Mouse (Mus musculus): ENCODE measurements around the gene Il10ra. TPM values are rescaled to one million over a fixed set of nuclear protein-coding genes. Genes with fewer than 3 reads are reported as not detected.

Il10ra gene
- 195 and 197 TPM in 2 replicates for polyA plus RNA-seq (2012; ENCODE audit: insufficient read depth, insufficient read length, missing spikeins)

DNA sequence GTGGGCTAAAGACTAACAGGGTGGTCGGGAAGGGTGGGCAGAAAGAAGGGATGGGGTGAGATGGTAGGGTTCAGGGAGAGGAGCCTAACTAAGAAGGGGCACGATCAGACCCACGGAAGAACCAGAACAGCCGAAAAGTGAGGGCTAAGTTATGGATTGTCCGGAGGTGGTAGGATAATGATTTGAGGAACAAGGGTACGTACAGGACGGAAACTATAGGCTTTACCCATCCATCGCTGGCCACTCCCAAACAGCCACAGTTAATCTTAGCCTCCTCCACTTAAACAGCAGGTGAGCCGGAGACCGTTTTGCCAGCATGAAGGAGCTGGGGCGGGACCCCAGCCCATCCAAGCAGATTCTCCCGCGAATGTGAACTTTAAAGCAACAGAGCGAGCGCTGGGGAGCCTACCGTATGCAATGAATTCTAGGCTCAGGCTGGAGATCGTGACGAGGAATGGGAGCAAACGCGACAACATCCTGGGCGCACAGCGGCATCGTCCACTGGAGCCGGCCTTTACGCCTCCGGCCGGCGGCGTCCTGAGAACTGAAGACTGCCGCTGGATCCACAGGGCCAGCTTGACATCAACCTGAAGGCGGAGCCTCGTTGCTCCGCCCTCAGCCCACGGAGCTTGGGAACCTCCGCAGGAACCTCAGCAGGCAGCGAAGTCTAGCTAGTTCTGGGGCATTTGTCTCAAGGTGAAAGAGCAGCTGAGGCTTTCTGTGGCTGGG is at the start of gene Il10ra:
Gene Il10ra (minus strand): TSS at position 553 of the 729 bp plus-strand sequence.
- peak within 1 kb of the TSS; percentile 86 for H3K4me3 ChIP-seq (ENCODE audit: insufficient read depth, low read length)
- H3K4me1 ChIP-seq (ENCODE audit: control insufficient read depth, insufficient read depth, low read length), result peaks cover 52% of the 10 kb centered on the region
- peak; percentile 92 for TF ChIP-seq POLR2A (IDR thresholded peaks at IDR 0.05; ENCODE audit: borderline replicate concordance, low read depth, low read length)
- no peak for TF ChIP-seq CTCF (IDR thresholded peaks at IDR 0.05; ENCODE audit: low read depth, low read length)
- peak within 1 kb of the TSS; percentile 89 for H3K27ac ChIP-seq (ENCODE audit: insufficient read depth, low read depth, low read length)

DNA sequence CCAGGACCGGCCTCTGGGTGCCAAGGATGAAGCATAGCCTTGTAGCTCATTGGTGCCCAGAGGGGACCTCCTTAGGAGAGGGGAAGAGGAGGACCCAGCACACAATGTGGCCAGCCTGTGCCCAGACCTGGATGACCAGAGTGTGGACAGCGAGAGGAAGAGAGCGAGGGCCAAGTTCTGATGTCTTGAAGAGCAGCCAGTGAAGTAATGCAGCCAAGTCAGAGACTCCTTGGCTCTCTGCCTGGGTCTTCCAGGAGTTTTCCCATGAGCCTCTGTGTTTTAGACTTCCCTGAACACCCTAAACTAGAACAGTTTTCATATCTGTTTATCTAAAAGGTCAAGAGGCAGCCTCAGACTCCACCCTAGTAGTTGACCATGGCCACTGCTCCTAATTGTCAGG is 48.7 kb upstream of the Il10ra start:
- no peak overlapping the region for H3K4me3 ChIP-seq (ENCODE audit: insufficient read depth, low read length)
- no peak overlapping the region for H3K27ac ChIP-seq (ENCODE audit: insufficient read depth, low read depth, low read length)
- TF ChIP-seq CTCF (IDR thresholded peaks at IDR 0.05; ENCODE audit: low read depth, low read length), result no peak
- no peak for TF ChIP-seq POLR2A (IDR thresholded peaks at IDR 0.05; ENCODE audit: borderline replicate concordance, low read depth, low read length)
- peaks cover 17% of the 10 kb centered on the region for H3K4me1 ChIP-seq (ENCODE audit: control insufficient read depth, insufficient read depth, low read length)

DNA sequence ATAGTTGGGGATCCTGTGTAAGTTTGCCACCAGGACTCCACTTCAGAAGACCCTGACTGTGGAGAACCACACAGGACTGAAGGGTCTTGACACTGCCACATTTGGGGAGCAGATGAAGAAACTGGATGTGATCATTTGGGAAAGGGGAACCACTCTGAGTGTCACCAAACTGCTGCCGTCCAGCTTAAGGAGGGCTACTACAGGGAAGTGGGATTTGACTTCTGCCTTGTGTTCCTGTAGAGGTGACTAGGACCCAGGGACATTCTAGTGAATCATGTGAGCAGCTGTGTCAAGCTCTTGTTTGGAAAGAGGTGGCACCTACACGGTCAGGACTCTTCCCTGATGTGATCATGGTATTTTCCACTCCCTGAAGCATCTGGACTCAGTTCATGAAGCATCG is 45.0 kb upstream of the Il10ra start:
- TF ChIP-seq CTCF (IDR thresholded peaks at IDR 0.05; ENCODE audit: low read depth, low read length) (no peak), POLR2A (IDR thresholded peaks at IDR 0.05; ENCODE audit: borderline replicate concordance, low read depth, low read length) (no peak)
- Histone ChIP-seq H3K4me1 (ENCODE audit: control insufficient read depth, insufficient read depth, low read length) (peaks cover 30% of the 10 kb centered on the region), H3K27ac (ENCODE audit: insufficient read depth, low read depth, low read length) (no peak overlapping the region), H3K4me3 (ENCODE audit: insufficient read depth, low read length) (no peak overlapping the region)

DNA sequence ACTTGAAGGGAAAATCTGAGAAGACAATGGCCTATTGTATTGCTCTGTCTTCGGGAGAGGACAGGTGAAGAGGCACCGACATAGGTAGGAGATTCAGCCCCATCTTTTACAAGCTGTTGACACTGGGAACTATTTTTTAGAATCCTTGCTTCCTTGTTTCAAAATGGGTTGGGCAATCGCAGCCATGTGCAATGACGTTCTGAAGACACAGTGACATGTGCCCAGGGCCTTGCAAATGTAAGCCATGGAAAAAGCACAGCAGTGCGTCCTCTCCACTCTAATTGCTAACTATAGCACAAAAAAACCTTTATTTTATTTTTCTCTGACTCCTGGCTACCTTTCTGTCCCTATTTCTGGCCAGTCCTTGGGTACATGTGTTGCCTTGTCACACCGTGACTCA is 42.9 kb upstream of the Il10ra start:
- Histone ChIP-seq H3K27ac (ENCODE audit: insufficient read depth, low read depth, low read length) (no peak overlapping the region), H3K4me3 (ENCODE audit: insufficient read depth, low read length) (no peak overlapping the region), H3K4me1 (ENCODE audit: control insufficient read depth, insufficient read depth, low read length) (peaks cover 46% of the 10 kb centered on the region)
- TF ChIP-seq CTCF (IDR thresholded peaks at IDR 0.05; ENCODE audit: low read depth, low read length), result no peak
- no peak for TF ChIP-seq POLR2A (IDR thresholded peaks at IDR 0.05; ENCODE audit: borderline replicate concordance, low read depth, low read length)

DNA sequence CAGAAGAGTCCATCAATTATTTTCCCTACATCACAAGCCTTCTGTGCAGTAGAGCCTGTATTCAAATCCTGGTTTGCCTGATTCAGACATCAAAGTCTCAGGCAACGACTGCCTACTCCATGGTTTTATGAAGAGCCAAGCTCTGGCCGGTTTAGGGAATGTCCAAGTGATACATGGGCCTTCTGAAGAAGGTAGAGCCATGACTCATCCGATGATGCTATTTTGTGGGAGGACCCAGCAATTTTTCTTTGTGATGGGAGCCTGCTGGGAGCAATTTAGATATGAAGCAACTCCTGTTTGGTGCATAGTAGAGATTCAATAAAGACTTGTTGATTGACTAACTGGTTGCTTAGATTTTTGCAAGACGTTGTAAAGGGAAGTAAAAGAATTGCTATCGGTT is 39.6 kb upstream of the Il10ra start:
- Histone ChIP-seq H3K4me1 (ENCODE audit: control insufficient read depth, insufficient read depth, low read length) (peaks cover 43% of the 10 kb centered on the region), H3K4me3 (ENCODE audit: insufficient read depth, low read length) (no peak overlapping the region), H3K27ac (ENCODE audit: insufficient read depth, low read depth, low read length) (no peak overlapping the region)
- TF ChIP-seq CTCF (IDR thresholded peaks at IDR 0.05; ENCODE audit: low read depth, low read length) (no peak), POLR2A (IDR thresholded peaks at IDR 0.05; ENCODE audit: borderline replicate concordance, low read depth, low read length) (no peak)

DNA sequence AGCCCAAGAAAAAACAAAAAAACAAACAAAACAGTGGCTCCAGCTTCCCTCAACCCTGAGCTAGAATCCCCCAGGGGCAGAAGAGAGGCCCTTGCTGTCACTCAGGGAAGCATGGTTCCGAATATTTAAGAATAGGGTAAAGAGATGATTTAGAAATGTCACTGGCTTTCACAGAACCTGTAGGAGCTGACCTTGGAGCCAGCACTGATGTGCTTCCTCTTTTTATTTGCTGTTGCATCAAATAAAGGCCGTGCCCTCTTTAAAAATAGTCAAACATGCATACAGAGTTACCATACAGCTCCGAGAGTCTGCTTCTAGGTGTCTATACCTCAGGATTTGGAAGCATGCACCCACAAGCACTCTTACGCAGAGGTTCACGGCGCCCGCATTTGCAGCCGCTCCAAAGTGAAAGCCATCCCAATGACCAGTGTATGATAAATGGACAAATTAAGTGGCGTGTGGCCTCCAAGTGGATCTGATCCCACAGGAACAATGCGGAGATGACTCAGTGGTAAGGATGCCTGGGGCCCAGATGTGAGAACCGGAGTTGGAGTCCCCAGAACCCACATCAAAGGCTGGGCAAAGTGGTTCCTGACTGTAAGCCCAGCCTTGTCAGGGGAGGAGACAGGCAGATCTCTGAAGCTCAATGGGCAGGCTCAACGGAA is 37.9 kb upstream of the Il10ra start:
- H3K4me3 ChIP-seq (ENCODE audit: insufficient read depth, low read length), result no peak overlapping the region
- peaks cover 32% of the 10 kb centered on the region for H3K4me1 ChIP-seq (ENCODE audit: control insufficient read depth, insufficient read depth, low read length)
- 0 out of 2 replicates have a peak overlapping the region, but pooled peaks have one; percentile 16 for H3K27ac ChIP-seq (ENCODE audit: insufficient read depth, low read depth, low read length)
- TF ChIP-seq CTCF (IDR thresholded peaks at IDR 0.05; ENCODE audit: low read depth, low read length) (no peak), POLR2A (IDR thresholded peaks at IDR 0.05; ENCODE audit: borderline replicate concordance, low read depth, low read length) (no peak)

DNA sequence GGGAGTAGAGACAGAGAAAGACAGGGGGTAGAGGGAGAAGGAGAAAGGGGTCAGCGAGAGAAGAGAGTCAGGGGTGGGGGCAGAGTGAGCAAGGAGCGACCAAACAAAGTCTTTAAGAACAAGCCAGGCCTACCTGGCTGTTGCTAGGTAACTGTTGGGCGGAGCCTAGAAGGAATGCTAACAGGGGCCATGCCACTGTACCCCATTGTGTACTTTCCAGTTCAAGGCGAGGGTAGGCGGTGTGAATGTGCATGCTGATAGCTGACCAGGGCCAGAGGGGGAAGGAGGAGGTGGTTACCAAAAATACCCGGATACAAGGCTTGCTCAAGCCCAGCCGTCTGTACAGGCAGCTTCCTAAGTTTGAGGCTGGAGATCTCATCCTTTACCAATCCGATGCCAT is 32.8 kb upstream of the Il10ra start:
- Histone ChIP-seq H3K4me3 (ENCODE audit: insufficient read depth, low read length) (no peak overlapping the region), H3K4me1 (ENCODE audit: control insufficient read depth, insufficient read depth, low read length) (peaks cover 47% of the 10 kb centered on the region), H3K27ac (ENCODE audit: insufficient read depth, low read depth, low read length) (no peak overlapping the region)
- TF ChIP-seq POLR2A (IDR thresholded peaks at IDR 0.05; ENCODE audit: borderline replicate concordance, low read depth, low read length) (no peak), CTCF (IDR thresholded peaks at IDR 0.05; ENCODE audit: low read depth, low read length) (no peak)

DNA sequence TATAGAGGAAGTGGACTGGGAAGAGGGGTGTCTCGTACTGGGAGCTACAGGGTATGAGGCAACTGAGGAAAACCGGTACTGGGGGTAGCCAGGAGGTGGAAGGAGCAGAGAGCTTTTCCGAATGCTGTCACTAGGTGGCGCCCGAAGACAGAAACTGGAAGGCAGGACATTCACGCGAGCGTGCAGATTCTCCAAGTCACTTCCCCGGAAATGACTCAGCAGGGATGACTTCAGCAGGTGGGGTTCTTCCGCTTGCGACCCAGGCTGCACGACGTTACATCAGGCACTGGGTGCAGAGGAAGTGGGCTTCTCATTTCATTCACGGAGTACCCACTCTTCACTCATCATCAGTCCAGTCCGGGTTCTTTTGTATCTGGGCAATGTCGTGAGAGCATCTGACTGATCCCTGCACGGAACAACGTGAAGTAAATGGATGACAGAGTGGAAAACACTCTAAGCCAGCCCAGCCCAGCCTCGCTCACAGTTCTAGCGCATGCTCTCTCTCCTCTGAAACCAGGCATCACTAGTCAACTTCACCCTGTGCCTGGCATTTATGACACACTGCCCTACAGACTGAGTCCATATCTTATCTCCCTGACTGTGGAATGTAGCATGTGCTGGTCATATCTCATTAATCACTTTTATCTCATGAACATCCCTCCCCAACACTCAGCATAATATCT is 31.6 kb upstream of the Il10ra start:
- H3K4me3 ChIP-seq (ENCODE audit: insufficient read depth, low read length), result peak overlapping the region; percentile 35
- H3K4me1 ChIP-seq (ENCODE audit: control insufficient read depth, insufficient read depth, low read length), result peaks cover 51% of the 10 kb centered on the region
- H3K27ac ChIP-seq (ENCODE audit: insufficient read depth, low read depth, low read length), result peak overlapping the region; percentile 38; the same call in 1 of the 2 replicates
- TF ChIP-seq POLR2A (IDR thresholded peaks at IDR 0.05; ENCODE audit: borderline replicate concordance, low read depth, low read length) (no peak), CTCF (IDR thresholded peaks at IDR 0.05; ENCODE audit: low read depth, low read length) (peak; percentile 60)

DNA sequence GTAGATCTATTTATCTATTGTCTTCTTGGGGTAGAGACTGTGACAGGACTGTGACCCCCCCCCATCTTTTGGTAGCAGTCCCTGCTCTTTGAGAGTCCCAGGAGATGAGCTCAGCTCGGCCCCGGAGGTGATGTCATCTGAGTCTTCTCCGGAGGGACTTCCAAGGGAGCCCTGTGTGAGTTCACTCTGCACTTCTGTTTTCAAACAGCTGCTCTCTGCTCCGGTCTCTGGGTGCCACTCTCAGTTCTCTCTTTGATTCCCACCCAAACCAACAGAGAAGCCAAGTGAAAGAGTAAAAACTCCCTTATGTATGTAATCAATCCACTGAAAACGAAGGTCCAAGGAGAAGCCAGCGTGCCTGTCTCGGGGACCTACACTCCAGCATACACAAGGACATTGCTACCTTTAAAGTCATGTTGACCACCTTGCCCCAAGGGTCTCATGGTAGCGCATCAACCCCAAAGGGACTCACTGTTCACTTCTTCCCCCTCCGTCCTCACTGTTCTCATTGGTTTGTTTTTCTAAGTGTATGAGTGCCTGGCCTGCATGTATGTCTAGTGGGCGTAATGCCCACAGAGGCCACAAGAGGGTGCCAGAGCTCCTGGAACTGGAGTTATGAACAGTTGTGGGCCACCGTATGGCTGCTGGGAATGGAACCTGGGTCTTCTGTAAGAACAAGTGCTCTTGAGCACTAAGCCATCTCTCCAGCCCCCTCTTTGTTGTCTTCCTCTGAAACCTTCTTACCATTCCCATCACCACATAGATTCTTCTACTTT is 30.5 kb upstream of the Il10ra start:
- peak; percentile 99 for TF ChIP-seq CTCF (IDR thresholded peaks at IDR 0.05; ENCODE audit: low read depth, low read length)
- TF ChIP-seq POLR2A (IDR thresholded peaks at IDR 0.05; ENCODE audit: borderline replicate concordance, low read depth, low read length), result no peak
- Histone ChIP-seq H3K4me1 (ENCODE audit: control insufficient read depth, insufficient read depth, low read length) (peaks cover 61% of the 10 kb centered on the region), H3K4me3 (ENCODE audit: insufficient read depth, low read length) (peak overlapping the region; percentile 19), H3K27ac (ENCODE audit: insufficient read depth, low read depth, low read length) (peak overlapping the region; percentile 96)
